Mouse (Mus musculus): ENCODE data around the gene Ccnd2. TPM values are rescaled to one million over a fixed set of nuclear protein-coding genes. Genes with fewer than 3 reads are reported as not detected.

Ccnd2 gene
- polyA plus RNA-seq, 1 experiment from 2014 or later, result 922 TPM

- 1% methylated on average over 15 of the region's 15 CpGs for WGBS
- H3K4me2 ChIP-seq, result peak overlapping the region; percentile 91
Observed at GRCm38 (mm10) chr6:127155468-127155867, 3.5 kb upstream of the Ccnd2 start.

GRCm38 (mm10) chr6:127154708-127155268 is 2.8 kb upstream of the Ccnd2 start:
- Histone ChIP-seq H3K9me3 (no peaks in the 10 kb centered on the region), H3K4me1 (peaks cover 26% of the 10 kb centered on the region), H3K27ac (peak overlapping the region; percentile 90), H3K4me2 (peak overlapping the region; percentile 91), H3K36me3 (no peaks in the 10 kb centered on the region), H3K4me3 (replicated peaks) (peak overlapping the region; percentile 82), H3K27me3 (replicated peaks) (0 out of 2 replicates have a peak, but pooled peaks cover 4% of the 10 kb centered on the region), H3K9ac (peak overlapping the region; percentile 29; the same call in 1 of the 2 replicates)
- ATAC-seq (ENCODE audit: insufficient read depth, low FRiP score, low read depth), result peak; percentile 8; the same call in 1 of the 2 replicates
- WGBS, result 0% methylated on average over 27 of the region's 34 CpGs

More at GRCm38 (mm10) chr6:127155468-127155867, 3.5 kb upstream of the Ccnd2 start:
- Histone ChIP-seq H3K4me1 (peaks cover 26% of the 10 kb centered on the region), H3K27me3 (replicated peaks) (0 out of 2 replicates have a peak, but pooled peaks cover 4% of the 10 kb centered on the region), H3K27ac (peak overlapping the region; percentile 90; the same call in 1 of the 2 replicates), H3K36me3 (no peaks in the 10 kb centered on the region), H3K9ac (peak overlapping the region; percentile 13; the same call in 1 of the 2 replicates), H3K4me3 (replicated peaks) (peak overlapping the region; percentile 82), H3K9me3 (no peaks in the 10 kb centered on the region)
- no peak for ATAC-seq (ENCODE audit: insufficient read depth, low FRiP score, low read depth)

GRCm38 (mm10) chr6:127153972-127154707 is 2.1 kb upstream of the Ccnd2 start:
- Histone ChIP-seq H3K27ac (peak overlapping the region; percentile 90), H3K36me3 (no peaks in the 10 kb centered on the region), H3K4me1 (peaks cover 26% of the 10 kb centered on the region), H3K27me3 (replicated peaks) (0 out of 2 replicates have a peak, but pooled peaks cover 4% of the 10 kb centered on the region), H3K9ac (0 out of 2 replicates have a peak overlapping the region, but pooled peaks have one; percentile 29), H3K4me2 (peak overlapping the region; percentile 91), H3K9me3 (no peaks in the 10 kb centered on the region), H3K4me3 (replicated peaks) (peak overlapping the region; percentile 82)
- ATAC-seq (ENCODE audit: insufficient read depth, low FRiP score, low read depth), result no peak
- 1% methylated on average over 30 of the region's 30 CpGs for WGBS

- 0 out of 2 replicates have a peak, but pooled peaks cover 4% of the 10 kb centered on the region for H3K27me3 ChIP-seq (replicated peaks)
- H3K9me3 ChIP-seq, result no peaks in the 10 kb centered on the region
- H3K4me2 ChIP-seq, result peak overlapping the region; percentile 91
- H3K36me3 ChIP-seq, result no peaks in the 10 kb centered on the region
- H3K27ac ChIP-seq, result peak overlapping the region; percentile 90
- H3K9ac ChIP-seq, result peak overlapping the region; percentile 26; the same call in 1 of the 2 replicates
- ATAC-seq (ENCODE audit: insufficient read depth, low FRiP score, low read depth), result no peak
- 0% methylated on average over 28 of the region's 28 CpGs for WGBS
- H3K4me1 ChIP-seq, result peaks cover 29% of the 10 kb centered on the region
- peak overlapping the region; percentile 82 for H3K4me3 ChIP-seq (replicated peaks)
Observed at GRCm38 (mm10) chr6:127153296-127153800, 1.4 kb upstream of the Ccnd2 start.

- Histone ChIP-seq H3K9ac (peak overlapping the region; percentile 16; the same call in 1 of the 2 replicates), H3K4me2 (peak overlapping the region; percentile 91), H3K4me1 (peaks cover 42% of the 10 kb centered on the region), H3K27me3 (replicated peaks) (no peaks in the 10 kb centered on the region), H3K4me3 (replicated peaks) (peak overlapping the region; percentile 82), H3K27ac (peak overlapping the region; percentile 90), H3K36me3 (peaks cover 2% of the 10 kb centered on the region; the same call in 1 of the 2 replicates), H3K9me3 (no peaks in the 10 kb centered on the region)
- peak; percentile 7 for ATAC-seq (ENCODE audit: insufficient read depth, low FRiP score, low read depth)
- under 1% methylated on average over 29 of the region's 29 CpGs for WGBS
Observed at GRCm38 (mm10) chr6:127151565-127152105, 358 bp downstream of the Ccnd2 start.

- H3K4me3 ChIP-seq (replicated peaks), result peak overlapping the region; percentile 82
- peak overlapping the region; percentile 90 for H3K27ac ChIP-seq
- peak overlapping the region; percentile 90 for H3K9ac ChIP-seq
- no peaks in the 10 kb centered on the region for H3K9me3 ChIP-seq
- H3K4me1 ChIP-seq, result peaks cover 48% of the 10 kb centered on the region
- H3K27me3 ChIP-seq (replicated peaks), result no peaks in the 10 kb centered on the region
- WGBS, result under 1% methylated on average over 32 of the region's 34 CpGs
- peak; percentile 47 for ATAC-seq (ENCODE audit: insufficient read depth, low FRiP score, low read depth)
- peaks cover 2% of the 10 kb centered on the region; the same call in 1 of the 2 replicates for H3K36me3 ChIP-seq
- peak overlapping the region; percentile 91 for H3K4me2 ChIP-seq
Observed at GRCm38 (mm10) chr6:127150663-127151564, 1.1 kb downstream of the Ccnd2 start.

GRCm38 (mm10) chr6:127149944-127150662 is 1.9 kb downstream of the Ccnd2 start:
- Histone ChIP-seq H3K4me1 (peaks cover 44% of the 10 kb centered on the region), H3K4me2 (peak overlapping the region; percentile 91), H3K9ac (peak overlapping the region; percentile 90), H3K9me3 (no peaks in the 10 kb centered on the region), H3K27ac (peak overlapping the region; percentile 80), H3K4me3 (replicated peaks) (peak overlapping the region; percentile 82), H3K27me3 (replicated peaks) (no peaks in the 10 kb centered on the region), H3K36me3 (peaks cover 2% of the 10 kb centered on the region; the same call in 1 of the 2 replicates)
- no peak for ATAC-seq (ENCODE audit: insufficient read depth, low FRiP score, low read depth)
- WGBS, result under 1% methylated on average over 38 of the region's 38 CpGs

GRCm38 (mm10) chr6:127149303-127149943 is 2.6 kb downstream of the Ccnd2 start:
- 0% methylated on average over 30 of the region's 30 CpGs for WGBS
- Histone ChIP-seq H3K27me3 (replicated peaks) (no peaks in the 10 kb centered on the region), H3K36me3 (peaks cover 2% of the 10 kb centered on the region; the same call in 1 of the 2 replicates), H3K4me1 (peaks cover 44% of the 10 kb centered on the region), H3K4me2 (peak overlapping the region; percentile 91), H3K9me3 (no peaks in the 10 kb centered on the region), H3K9ac (peak overlapping the region; percentile 90), H3K4me3 (replicated peaks) (peak overlapping the region; percentile 82), H3K27ac (peak overlapping the region; percentile 80)
- ATAC-seq (ENCODE audit: insufficient read depth, low FRiP score, low read depth), result no peak

- Histone ChIP-seq H3K27ac (peak overlapping the region; percentile 80), H3K36me3 (peaks cover 2% of the 10 kb centered on the region; the same call in 1 of the 2 replicates), H3K9me3 (no peaks in the 10 kb centered on the region), H3K4me1 (peaks cover 46% of the 10 kb centered on the region), H3K4me3 (replicated peaks) (peak overlapping the region; percentile 82), H3K9ac (peak overlapping the region; percentile 90), H3K27me3 (replicated peaks) (no peaks in the 10 kb centered on the region), H3K4me2 (peak overlapping the region; percentile 91)
- 8% methylated on average over 20 of the region's 20 CpGs for WGBS
- no peak for ATAC-seq (ENCODE audit: insufficient read depth, low FRiP score, low read depth)
Observed at GRCm38 (mm10) chr6:127148526-127149302, 3.3 kb downstream of the Ccnd2 start.
